Mouse (Mus musculus): ENCODE measurements around the gene Sycp1. TPM values are rescaled to one million over a fixed set of nuclear protein-coding genes. Genes with fewer than 3 reads are reported as not detected.

Sycp1 gene
- not detected in 2 replicates for polyA plus RNA-seq (2012; ENCODE audit: insufficient read depth, insufficient read length, low replicate concordance, missing spikeins)

- WGBS = 96% methylated on average over 78 of the region's 78 CpGs
- no peak within 1 kb of the TSS for H3K4me3 ChIP-seq (ENCODE audit: insufficient read depth, low read depth, low read length)
- no peak within 1 kb of the TSS for H3K27ac ChIP-seq (ENCODE audit: insufficient read depth, low read depth, low read length)
- H3K4me1 ChIP-seq (ENCODE audit: control insufficient read depth, insufficient read depth, low read length) = no peaks in the 10 kb centered on the region
- TF ChIP-seq POLR2A (IDR thresholded peaks at IDR 0.05; ENCODE audit: insufficient read depth, low read depth, low read length) = no peak
- TF ChIP-seq CTCF (IDR thresholded peaks at IDR 0.05; ENCODE audit: insufficient read depth, low read depth, low read length) = no peak
Measured at GRCm38 (mm10) chr3:102935451-102936354, at the start of gene Sycp1. TSS of gene Sycp1 (minus strand) at chr3:102936100.

GRCm38 (mm10) chr3:102980349-102980736, 44.4 kb upstream of the Sycp1 start:
- Histone ChIP-seq H3K4me3 (ENCODE audit: insufficient read depth, low read depth, low read length) (no peak overlapping the region), H3K27ac (ENCODE audit: insufficient read depth, low read depth, low read length) (no peak overlapping the region), H3K4me1 (ENCODE audit: control insufficient read depth, insufficient read depth, low read length) (no peaks in the 10 kb centered on the region)
- 22% methylated on average over 3 of the region's 3 CpGs for WGBS
- TF ChIP-seq CTCF (IDR thresholded peaks at IDR 0.05; ENCODE audit: insufficient read depth, low read depth, low read length) (no peak), POLR2A (IDR thresholded peaks at IDR 0.05; ENCODE audit: insufficient read depth, low read depth, low read length) (no peak)

GRCm38 (mm10) chr3:102979550-102980348, 43.8 kb upstream of the Sycp1 start:
- Histone ChIP-seq H3K4me3 (ENCODE audit: insufficient read depth, low read depth, low read length) (no peak overlapping the region), H3K4me1 (ENCODE audit: control insufficient read depth, insufficient read depth, low read length) (no peaks in the 10 kb centered on the region), H3K27ac (ENCODE audit: insufficient read depth, low read depth, low read length) (no peak overlapping the region)
- TF ChIP-seq CTCF (IDR thresholded peaks at IDR 0.05; ENCODE audit: insufficient read depth, low read depth, low read length) (no peak), POLR2A (IDR thresholded peaks at IDR 0.05; ENCODE audit: insufficient read depth, low read depth, low read length) (no peak)
- WGBS = 14% methylated on average over 10 of the region's 10 CpGs

GRCm38 (mm10) chr3:102976906-102977305, 41.0 kb upstream of the Sycp1 start:
- TF ChIP-seq POLR2A (IDR thresholded peaks at IDR 0.05; ENCODE audit: insufficient read depth, low read depth, low read length) (no peak), CTCF (IDR thresholded peaks at IDR 0.05; ENCODE audit: insufficient read depth, low read depth, low read length) (no peak)
- Histone ChIP-seq H3K4me3 (ENCODE audit: insufficient read depth, low read depth, low read length) (no peak overlapping the region), H3K27ac (ENCODE audit: insufficient read depth, low read depth, low read length) (no peak overlapping the region), H3K4me1 (ENCODE audit: control insufficient read depth, insufficient read depth, low read length) (no peaks in the 10 kb centered on the region)
- 88% methylated on average over 4 of the region's 4 CpGs for WGBS

GRCm38 (mm10) chr3:102970508-102970907, 34.6 kb upstream of the Sycp1 start:
- H3K4me1 ChIP-seq (ENCODE audit: control insufficient read depth, insufficient read depth, low read length) = peaks cover 2% of the 10 kb centered on the region; the same call in 1 of the 2 replicates
- TF ChIP-seq CTCF (IDR thresholded peaks at IDR 0.05; ENCODE audit: insufficient read depth, low read depth, low read length) (no peak), POLR2A (IDR thresholded peaks at IDR 0.05; ENCODE audit: insufficient read depth, low read depth, low read length) (no peak)
- WGBS = 84% methylated on average over 3 of the region's 3 CpGs
- H3K4me3 ChIP-seq (ENCODE audit: insufficient read depth, low read depth, low read length) = no peak overlapping the region
- no peak overlapping the region for H3K27ac ChIP-seq (ENCODE audit: insufficient read depth, low read depth, low read length)

GRCm38 (mm10) chr3:102970067-102970466, 34.2 kb upstream of the Sycp1 start:
- Histone ChIP-seq H3K4me3 (ENCODE audit: insufficient read depth, low read depth, low read length) (no peak overlapping the region), H3K27ac (ENCODE audit: insufficient read depth, low read depth, low read length) (no peak overlapping the region), H3K4me1 (ENCODE audit: control insufficient read depth, insufficient read depth, low read length) (peaks cover 2% of the 10 kb centered on the region; the same call in 1 of the 2 replicates)
- WGBS = 48% methylated on average over 9 of the region's 9 CpGs
- TF ChIP-seq CTCF (IDR thresholded peaks at IDR 0.05; ENCODE audit: insufficient read depth, low read depth, low read length) (no peak), POLR2A (IDR thresholded peaks at IDR 0.05; ENCODE audit: insufficient read depth, low read depth, low read length) (no peak)

GRCm38 (mm10) chr3:102964033-102964432, 28.1 kb upstream of the Sycp1 start, which contains the start of gene Nr1h5:
TSS of gene Nr1h5 (minus strand) at chr3:102964133.
- WGBS = 71% methylated on average over 3 of the region's 3 CpGs
- no peaks in the 10 kb centered on the region for H3K4me1 ChIP-seq (ENCODE audit: control insufficient read depth, insufficient read depth, low read length)

GRCm38 (mm10) chr3:102955596-102955995, 19.7 kb upstream of the Sycp1 start:
- 38% methylated on average over 3 of the region's 3 CpGs for WGBS
- Histone ChIP-seq H3K4me1 (ENCODE audit: control insufficient read depth, insufficient read depth, low read length) (no peaks in the 10 kb centered on the region), H3K4me3 (ENCODE audit: insufficient read depth, low read depth, low read length) (no peak overlapping the region), H3K27ac (ENCODE audit: insufficient read depth, low read depth, low read length) (no peak overlapping the region)
- TF ChIP-seq POLR2A (IDR thresholded peaks at IDR 0.05; ENCODE audit: insufficient read depth, low read depth, low read length) (no peak), CTCF (IDR thresholded peaks at IDR 0.05; ENCODE audit: insufficient read depth, low read depth, low read length) (no peak)

More at GRCm38 (mm10) chr3:102964033-102964432, 28.1 kb upstream of the Sycp1 start, which contains the start of gene Nr1h5:
- Histone ChIP-seq H3K4me3 (ENCODE audit: insufficient read depth, low read depth, low read length) (no peak within 1 kb of the TSS), H3K27ac (ENCODE audit: insufficient read depth, low read depth, low read length) (no peak within 1 kb of the TSS)
- TF ChIP-seq POLR2A (IDR thresholded peaks at IDR 0.05; ENCODE audit: insufficient read depth, low read depth, low read length) (no peak), CTCF (IDR thresholded peaks at IDR 0.05; ENCODE audit: insufficient read depth, low read depth, low read length) (no peak)

Measured in olfactory bulb, adult 2 months (tissue).